Mouse (Mus musculus) megakaryocyte, adult 5-6 weeks (primary cell): ENCODE results near the gene Tlr11. TPM values are rescaled to one million over a fixed set of nuclear protein-coding genes. Genes with fewer than 3 reads are reported as not detected.

Experiments used
- ATAC-seq: 2 replicates; pipeline ENCODE4 v1.8.0; 2016; ENCODE audit warnings: mild to moderate bottlenecking, inconsistent platforms; ENCODE audit not compliant: poor library complexity, severe bottlenecking
- total RNA-seq, 2 experiments: library from RNA; stranded (forward) in 1 of 2; stranded (reverse) in 1 of 2; fragments of 153-499, 151-499 nt in 1 of 2; fragments of 221-1000, 200-1000 nt in 1 of 2; gene quantifications; 2 replicates each; pipeline versions ENCODE4 v1.2.3 to v1.2.4; 2015 to 2017

The Tlr11 gene
- 0.45 and 1.3 TPM in 2 replicates for total RNA-seq (2015)
- 1.2 and 1.4 TPM in 2 replicates for total RNA-seq (2017)

- peak; percentile 89 for ATAC-seq
Measured at GRCm38 (mm10) chr14:50357593-50357992, at the start of gene Tlr11. Tlr11 (plus strand) TSS chr14:50357914.

GRCm38 (mm10) chr14:50326661-50327060 is 31.1 kb upstream of the Tlr11 start, which contains the start of gene Olfr734:
Olfr734 (minus strand) TSS chr14:50326761.
- no peak for ATAC-seq

- no peak for ATAC-seq
Measured at GRCm38 (mm10) chr14:50348796-50349195, 8.9 kb upstream of the Tlr11 start, which contains the start of gene Olfr735. Olfr735 (minus strand) TSS chr14:50348872.

- peak; percentile 77 for ATAC-seq
Measured at GRCm38 (mm10) chr14:50352438-50352837, 5.3 kb upstream of the Tlr11 start.

GRCm38 (mm10) chr14:50356725-50357124 is 989 bp upstream of the Tlr11 start:
- ATAC-seq: no peak

- ATAC-seq: no peak
Measured at GRCm38 (mm10) chr14:50360480-50360879, 2.8 kb downstream of the Tlr11 start.

GRCm38 (mm10) chr14:50363561-50363960 is 5.8 kb downstream of the Tlr11 start:
- ATAC-seq: peak; percentile 77

- no peak for ATAC-seq
Measured at GRCm38 (mm10) chr14:50380863-50381262, 23.1 kb downstream of the Tlr11 start, which contains the start of gene Olfr736. Olfr736 (plus strand) TSS chr14:50381163.

GRCm38 (mm10) chr14:50407268-50407667 is 49.6 kb downstream of the Tlr11 start, which contains the start of gene Olfr738:
Olfr738 (plus strand) TSS chr14:50407568.
- ATAC-seq: no peak

Other genes with a start within 250 kb of the Tlr11 start
- not detected in 2 replicates for gene Olfr727, start 234.7 kb upstream of the Tlr11 start, total RNA-seq (2015)
- gene Olfr727, start 234.7 kb upstream of the Tlr11 start, total RNA-seq (2017): not detected in 2 replicates
- gene Olfr728, start 215.2 kb upstream of the Tlr11 start, total RNA-seq (2015): not detected in 2 replicates
- gene Olfr728, start 215.2 kb upstream of the Tlr11 start, total RNA-seq (2017): not detected in 2 replicates
- gene Olfr729, start 205.0 kb upstream of the Tlr11 start, total RNA-seq (2015): not detected in 2 replicates
- not detected in 2 replicates for gene Olfr729, start 205.0 kb upstream of the Tlr11 start, total RNA-seq (2017)
- not detected in 2 replicates for gene Olfr730, start 169.7 kb upstream of the Tlr11 start, total RNA-seq (2015)
- gene Olfr730, start 169.7 kb upstream of the Tlr11 start, total RNA-seq (2017): not detected in 2 replicates
- gene Olfr731, start 116.0 kb upstream of the Tlr11 start, total RNA-seq (2015): not detected in 2 replicates
- gene Olfr731, start 116.0 kb upstream of the Tlr11 start, total RNA-seq (2017): not detected in 2 replicates
- gene Olfr732, start 73.7 kb upstream of the Tlr11 start, total RNA-seq (2015): not detected in 2 replicates
- gene Olfr732, start 73.7 kb upstream of the Tlr11 start, total RNA-seq (2017): not detected in 2 replicates
- not detected in 2 replicates for gene Olfr733, start 56.4 kb upstream of the Tlr11 start, total RNA-seq (2015)
- gene Olfr733, start 56.4 kb upstream of the Tlr11 start, total RNA-seq (2017): not detected in 2 replicates
- not detected in 2 replicates for gene Olfr734, start 31.2 kb upstream of the Tlr11 start, total RNA-seq (2015)
- not detected in 2 replicates for gene Olfr734, start 31.2 kb upstream of the Tlr11 start, total RNA-seq (2017)
- not detected in 2 replicates for gene Olfr735, start 9.0 kb upstream of the Tlr11 start, total RNA-seq (2015)
- gene Olfr735, start 9.0 kb upstream of the Tlr11 start, total RNA-seq (2017): not detected in 2 replicates
- not detected in 2 replicates for gene Olfr736, start 23.2 kb downstream of the Tlr11 start, total RNA-seq (2015)
- not detected in 2 replicates for gene Olfr736, start 23.2 kb downstream of the Tlr11 start, total RNA-seq (2017)
- gene Olfr738, start 49.7 kb downstream of the Tlr11 start, total RNA-seq (2015): not detected in 2 replicates
- gene Olfr738, start 49.7 kb downstream of the Tlr11 start, total RNA-seq (2017): not detected in 2 replicates
- not detected in 2 replicates for gene Olfr739, start 60.7 kb downstream of the Tlr11 start, total RNA-seq (2015)
- gene Olfr739, start 60.7 kb downstream of the Tlr11 start, total RNA-seq (2017): not detected in 2 replicates
- not detected in 2 replicates for gene Olfr740, start 87.6 kb downstream of the Tlr11 start, total RNA-seq (2015)
- gene Olfr740, start 87.6 kb downstream of the Tlr11 start, total RNA-seq (2017): not detected in 2 replicates
- gene Olfr741, start 114.8 kb downstream of the Tlr11 start, total RNA-seq (2015): not detected in 2 replicates
- not detected in 2 replicates for gene Olfr741, start 114.8 kb downstream of the Tlr11 start, total RNA-seq (2017)
- gene Olfr742, start 145.7 kb downstream of the Tlr11 start, total RNA-seq (2015): not detected in 2 replicates
- not detected in 2 replicates for gene Olfr742, start 145.7 kb downstream of the Tlr11 start, total RNA-seq (2017)
- gene Olfr743, start 163.9 kb downstream of the Tlr11 start, total RNA-seq (2015): not detected in 2 replicates
- gene Olfr743, start 163.9 kb downstream of the Tlr11 start, total RNA-seq (2017): not detected in 2 replicates